Mouse (Mus musculus) gastrocnemius, postnatal 4 days (tissue): ENCODE measurements around the gene Rnf185. TPM values are rescaled to one million over a fixed set of nuclear protein-coding genes. Genes with fewer than 3 reads are reported as not detected.

Experiments used
- DNase-seq, 2 experiments: peaks; one replicate each; pipeline ENCODE4 v3.0.0; 2021 to 2022; ENCODE audit warnings: low spot score in 2 of 2, mixed read lengths in 2 of 2
- total RNA-seq, 2 experiments: library from RNA; stranded (reverse); gene quantifications; 2 replicates each; pipeline ENCODE4 v1.2.3; 2021

The Rnf185 gene
- total RNA-seq, 2 experiments from 2014 or later = 24.2 to 26.5 TPM

DNA sequence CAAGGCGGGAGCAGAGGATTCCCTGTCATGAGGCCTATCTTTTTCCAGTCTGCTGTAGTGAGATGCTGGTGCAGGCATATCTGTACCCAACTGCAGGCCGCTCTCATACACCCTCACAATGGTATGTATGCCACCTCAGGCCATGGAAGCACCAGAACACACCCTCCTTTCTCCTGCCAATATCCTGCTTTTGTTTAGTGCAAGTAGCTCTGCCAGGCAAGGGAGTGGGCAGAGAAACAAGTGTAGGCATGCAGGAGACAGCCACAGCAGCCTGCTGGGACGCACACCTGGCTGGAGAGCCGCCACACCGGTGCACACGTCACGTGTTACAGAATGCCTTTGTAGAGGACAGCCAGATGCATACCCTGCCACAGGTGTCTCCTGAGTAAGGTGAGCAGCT, 85.8 kb downstream of the Rnf185 start:
- no peak for DNase-seq

Other genes starting within 250 kb of the Rnf185 start
- gene Eif4enif1, start 250.0 kb downstream of the Rnf185 start, total RNA-seq = 10 to 100 TPM; 45.8 to 53.6 TPM
- gene Drg1, start 185.9 kb downstream of the Rnf185 start, total RNA-seq = 10 to 100 TPM; 63.9 to 64.1 TPM
- 10 to 100 TPM; 31.8 to 31.9 TPM for gene Patz1, start 163.5 kb downstream of the Rnf185 start, total RNA-seq
- gene Pik3ip1, start 122.0 kb downstream of the Rnf185 start, total RNA-seq = 10 to 100 TPM; 14.9 to 18.2 TPM
- 10 to 100 TPM; 23.6 to 28.2 TPM for gene Limk2, start 43.2 kb downstream of the Rnf185 start, total RNA-seq
- gene Pla2g3, start 35.9 kb upstream of the Rnf185 start, total RNA-seq = under 1 TPM in 1 of 2 experiments, not detected in 1; 0.10 TPM
- gene Inpp5j, start 52.5 kb upstream of the Rnf185 start, total RNA-seq = 1 to 10 TPM in 1 of 2 experiments, under 1 TPM in 1; 0.65 to 1.5 TPM
- gene Selenom, start 62.3 kb upstream of the Rnf185 start, total RNA-seq = 10 to 100 TPM; 85.5 to 88.7 TPM
- gene Smtn, start 88.2 kb upstream of the Rnf185 start, total RNA-seq = 100 to 1,000 TPM; 283 to 313 TPM
- gene Morc2a, start 196.8 kb upstream of the Rnf185 start, total RNA-seq = 10 to 100 TPM; 31.3 to 32.1 TPM